Mouse (Mus musculus) ES-E14 (cell line): ENCODE measurements around the gene Klk6.

Experiments used
- CHD2 ChIP-seq: IDR thresholded peaks from 2 replicates; pipeline ENCODE4 v1.6.1; 2014; ENCODE audit warnings: mild to moderate bottlenecking, low read depth, low read length, inconsistent platforms
- ZC3H11A ChIP-seq: IDR thresholded peaks from 2 replicates; pipeline ENCODE4 v1.6.1; 2012; ENCODE audit warnings: low read depth, mild to moderate bottlenecking, inconsistent platforms, low read length, borderline replicate concordance
- ZNF384 ChIP-seq: IDR thresholded peaks from 2 replicates; pipeline ENCODE4 v1.6.1; 2012; ENCODE audit warnings: low read depth, low read length, inconsistent platforms

DNA sequence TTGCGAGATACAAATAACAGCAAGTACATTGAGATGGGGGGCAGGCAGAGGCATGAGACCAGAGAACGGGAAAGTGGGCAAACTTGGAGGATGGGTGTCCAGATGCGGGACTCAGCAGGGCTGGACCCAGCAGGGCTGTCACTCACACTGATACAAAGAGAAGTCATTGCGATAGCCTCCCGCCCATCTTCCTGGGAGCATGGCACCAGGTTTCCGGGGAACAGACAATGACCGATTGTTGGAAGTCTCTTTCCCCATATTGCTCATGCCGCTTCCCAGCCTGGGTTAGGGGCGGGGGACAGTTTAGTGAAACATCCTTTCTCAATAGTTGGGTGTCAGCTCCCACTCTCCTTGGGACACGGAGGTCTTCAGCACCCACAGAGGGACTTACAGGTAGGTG is at the start of gene Klk6:
- TF ChIP-seq ZC3H11A (no peak), ZNF384 (no peak), CHD2 (no peak)
